Mouse (Mus musculus) adrenal gland, postnatal 25 days (tissue): ENCODE results near the gene Rasgrp3. TPM values are rescaled to one million over a fixed set of nuclear protein-coding genes. Genes with fewer than 3 reads are reported as not detected.

Source experiments
- DNase-seq: peaks from one replicate; pipeline ENCODE4 v3.0.0; 2021; ENCODE audit warnings: mixed read lengths
- total RNA-seq: library from RNA; stranded (reverse); gene quantifications from 2 replicates; pipeline ENCODE4 v1.2.3, GENCODE M21; 2021

The Rasgrp3 gene
- total RNA-seq, 1 experiment from 2014 or later: 18.2 TPM

GRCm38 (mm10) chr17:75503031-75503430, 67.3 kb downstream of the Rasgrp3 start:
- DNase-seq: no peak

GRCm38 (mm10) chr17:75505053-75505452, 69.4 kb downstream of the Rasgrp3 start:
- no peak for DNase-seq

- DNase-seq: no peak
Measured at GRCm38 (mm10) chr17:75506097-75506675, 70.5 kb downstream of the Rasgrp3 start.

GRCm38 (mm10) chr17:75506708-75507641, 71.3 kb downstream of the Rasgrp3 start:
- DNase-seq: no peak

- no peak for DNase-seq
Measured at GRCm38 (mm10) chr17:75509257-75509656, 73.6 kb downstream of the Rasgrp3 start.

- DNase-seq: no peak
Measured at GRCm38 (mm10) chr17:75516591-75516990, 80.9 kb downstream of the Rasgrp3 start.

GRCm38 (mm10) chr17:75518181-75518901, 82.6 kb downstream of the Rasgrp3 start:
- DNase-seq: no peak

GRCm38 (mm10) chr17:75519239-75519900, 83.7 kb downstream of the Rasgrp3 start:
- DNase-seq: no peak

- no peak for DNase-seq
Measured at GRCm38 (mm10) chr17:75521236-75521842, 85.6 kb downstream of the Rasgrp3 start.

- peak; percentile 9 for DNase-seq
Measured at GRCm38 (mm10) chr17:75522347-75523065, 86.8 kb downstream of the Rasgrp3 start.

- DNase-seq: peak; percentile 23
Measured at GRCm38 (mm10) chr17:75523812-75524211, 88.1 kb downstream of the Rasgrp3 start.

GRCm38 (mm10) chr17:75526411-75526810, 90.7 kb downstream of the Rasgrp3 start:
- DNase-seq: no peak

- no peak for DNase-seq
Measured at GRCm38 (mm10) chr17:75529222-75529935, 93.7 kb downstream of the Rasgrp3 start.

- no peak for DNase-seq
Measured at GRCm38 (mm10) chr17:75532469-75532986, 96.8 kb downstream of the Rasgrp3 start.

GRCm38 (mm10) chr17:75534314-75535020, 98.8 kb downstream of the Rasgrp3 start:
- no peak for DNase-seq

- no peak for DNase-seq
Measured at GRCm38 (mm10) chr17:75535612-75536011, 99.9 kb downstream of the Rasgrp3 start.

- DNase-seq: no peak
Measured at GRCm38 (mm10) chr17:75536396-75537049, 100.8 kb downstream of the Rasgrp3 start.

GRCm38 (mm10) chr17:75537050-75537445, 101.4 kb downstream of the Rasgrp3 start:
- DNase-seq: no peak

- no peak for DNase-seq
Measured at GRCm38 (mm10) chr17:75538431-75538830, 102.7 kb downstream of the Rasgrp3 start.
